Mouse (Mus musculus) liver, adult 2 months (tissue): Measurements from ENCODE around the gene Cox19. TPM values are rescaled to one million over a fixed set of nuclear protein-coding genes. Genes with fewer than 3 reads are reported as not detected.

Experiments used
- DNase-seq: peaks from one replicate; pipeline ENCODE4 v3.0.0-alpha.2; 2011; ENCODE audit warnings: low read depth, low spot score; ENCODE audit errors: extremely low read depth
- H3K27ac ChIP-seq: fragments of 200-500 bp; replicated peaks from 2 replicates; pipeline ENCODE4 v1.5.1; 2012; ENCODE audit warnings: low read depth, mild to moderate bottlenecking, control low read depth, inconsistent platforms, low read length; ENCODE audit not compliant: insufficient read depth
- H3K27me3 ChIP-seq: fragments of 200-500 bp; 2 replicates; pipeline ENCODE4 v1.6.1; 2012; ENCODE audit warnings: mild to moderate bottlenecking, moderate library complexity, low read length, inconsistent platforms; ENCODE audit not compliant: control insufficient read depth, insufficient read depth
- H3K36me3 ChIP-seq: fragments of 200-500 bp; 2 replicates; pipeline ENCODE4 v1.6.1; 2012; ENCODE audit warnings: low read length, inconsistent platforms; ENCODE audit not compliant: control insufficient read depth, insufficient read depth
- H3K4me1 ChIP-seq: fragments of 200-500 bp; 2 replicates; pipeline ENCODE4 v1.6.1; 2011; ENCODE audit warnings: low read length; ENCODE audit not compliant: control insufficient read depth, insufficient read depth
- H3K4me3 ChIP-seq: fragments of 200-500 bp; 2 replicates; pipeline ENCODE4 v1.5.1; 2011; ENCODE audit warnings: low read depth, mild to moderate bottlenecking, control low read depth, low read length, moderate library complexity; ENCODE audit not compliant: insufficient read depth
- H3K79me2 ChIP-seq: fragments of 200-500 bp; 2 replicates; pipeline ENCODE4 v1.6.1; 2012; ENCODE audit warnings: inconsistent platforms, mild to moderate bottlenecking, low read length, moderate library complexity; ENCODE audit not compliant: control insufficient read depth, insufficient read depth
- H3K9ac ChIP-seq: fragments of 200-500 bp; 2 replicates; pipeline ENCODE4 v1.6.1; 2012; ENCODE audit warnings: low read depth, mild to moderate bottlenecking, control low read depth, inconsistent platforms, low read length
- CTCF ChIP-seq: fragments of 200-500 bp; IDR thresholded peaks from 2 replicates; pipeline ENCODE4 v1.5.1; 2011; ENCODE audit warnings: low read depth, low read length, control low read depth
- POLR2A ChIP-seq: fragments of 200-500 bp; IDR thresholded peaks from 2 replicates; pipeline ENCODE4 v1.6.1; 2011; ENCODE audit warnings: low read length, control low read depth; ENCODE audit not compliant: insufficient read depth; ENCODE audit errors: extremely low read depth
- whole genome bisulfite sequencing: fragments of 180-500 bp; shearing (Covaris S2); methylation state at CpG from one replicate; pipeline ENCODE4 v1.1.7; 2018; 5-methylcytosine and 5-hydroxymethylcytosine counted together
- polyA plus RNA-seq: library from polyadenylated mRNA; depleted of rRNA; stranded (reverse); fragments of >200 nt; gene quantifications from 2 replicates; pipeline ENCODE4 v1.2.3, GENCODE M21; 2012; rRNA removed
- total RNA-seq: library from RNA; depleted of rRNA; stranded (reverse); fragments of >200 nt; gene quantifications from 2 replicates; pipeline ENCODE4 v1.2.3, GENCODE M21; 2014; rRNA removed

The Cox19 gene
- total RNA-seq, result 23.6 and 25.2 TPM in 2 replicates
- polyA plus RNA-seq, result 82.4 and 86.1 TPM in 2 replicates

GRCm38 (mm10) chr5:139351134-139351533 lies at the start of gene Cox19:
Cox19 (minus strand) TSS chr5:139351418.
- 71% methylated on average over 5 of the region's 5 CpGs for WGBS
- H3K9ac ChIP-seq, result no peak within 1 kb of the TSS
- no peaks in the 10 kb centered on the region for H3K27me3 ChIP-seq
- no peak for DNase-seq
- peaks cover 10% of the 10 kb centered on the region for H3K4me1 ChIP-seq
- TF ChIP-seq POLR2A, result no peak
- TF ChIP-seq CTCF, result no peak
- no peak within 1 kb of the TSS for H3K27ac ChIP-seq
- H3K4me3 ChIP-seq, result no peak within 1 kb of the TSS
- no peaks in the 10 kb centered on the region for H3K79me2 ChIP-seq
- H3K36me3 ChIP-seq, result no peaks in the 10 kb centered on the region

GRCm38 (mm10) chr5:139399991-139400390 lies 48.8 kb upstream of the Cox19 start:
- TF ChIP-seq CTCF, result no peak
- no peak for TF ChIP-seq POLR2A
- H3K79me2 ChIP-seq, result no peaks in the 10 kb centered on the region
- no peak overlapping the region for H3K27ac ChIP-seq
- peaks cover 8% of the 10 kb centered on the region for H3K4me1 ChIP-seq
- H3K4me3 ChIP-seq, result no peak overlapping the region
- 93% methylated on average over 14 of the region's 14 CpGs for WGBS
- no peak overlapping the region for H3K9ac ChIP-seq
- H3K27me3 ChIP-seq, result no peaks in the 10 kb centered on the region
- DNase-seq, result no peak
- H3K36me3 ChIP-seq, result no peaks in the 10 kb centered on the region

- H3K79me2 ChIP-seq, result no peaks in the 10 kb centered on the region
- TF ChIP-seq POLR2A (no peak), CTCF (no peak)
- H3K27me3 ChIP-seq, result no peaks in the 10 kb centered on the region
- H3K9ac ChIP-seq, result peak overlapping the region; percentile 2; the same call in 1 of the 2 replicates
- no peak for DNase-seq
- H3K36me3 ChIP-seq, result no peaks in the 10 kb centered on the region
- 62% methylated on average over 5 of the region's 5 CpGs for WGBS
- no peak overlapping the region for H3K4me3 ChIP-seq
- no peak overlapping the region for H3K27ac ChIP-seq
- peaks cover 8% of the 10 kb centered on the region for H3K4me1 ChIP-seq
These were observed 47.6 kb upstream of the Cox19 start for GRCm38 (mm10) chr5:139398786-139399185.

GRCm38 (mm10) chr5:139397959-139398753 lies 46.9 kb upstream of the Cox19 start:
- Histone ChIP-seq H3K79me2 (no peaks in the 10 kb centered on the region), H3K4me1 (peaks cover 8% of the 10 kb centered on the region), H3K9ac (no peak overlapping the region), H3K27me3 (no peaks in the 10 kb centered on the region), H3K27ac (peak overlapping the region; percentile 19), H3K4me3 (no peak overlapping the region), H3K36me3 (no peaks in the 10 kb centered on the region; the same call in 1 of the 2 replicates)
- TF ChIP-seq POLR2A (no peak), CTCF (peak; percentile 91)
- WGBS, result 29% methylated on average over 5 of the region's 5 CpGs
- DNase-seq, result peak; percentile 96

DNA sequence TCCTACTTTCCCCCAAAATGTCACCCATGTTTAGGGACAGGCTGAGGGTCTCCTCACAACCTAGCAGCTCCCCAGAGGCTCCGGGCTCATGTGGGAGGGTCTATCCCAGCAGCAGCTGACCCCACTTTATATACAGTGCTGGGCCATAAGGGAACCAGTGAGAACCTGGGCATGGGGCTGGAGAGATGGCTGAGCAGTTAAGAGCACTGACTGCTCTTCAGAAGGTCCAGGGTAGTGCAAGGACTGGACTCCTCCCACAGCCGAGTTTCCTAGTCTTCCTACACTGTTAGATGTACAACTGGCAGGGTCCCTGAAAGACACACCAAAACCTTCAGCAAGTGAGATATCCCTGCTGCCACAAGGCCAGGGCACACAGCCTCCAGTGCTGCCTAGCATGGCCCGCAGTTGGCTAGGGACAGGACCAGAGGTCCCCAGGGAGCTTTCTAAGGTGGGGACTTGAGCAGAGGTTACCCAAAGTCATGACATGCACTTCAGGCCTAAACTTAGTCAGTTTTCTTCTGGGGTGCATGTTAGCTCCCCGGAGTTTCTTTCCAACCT lies 46.2 kb upstream of the Cox19 start:
- no peak overlapping the region for H3K4me3 ChIP-seq
- TF ChIP-seq POLR2A (no peak), CTCF (no peak)
- WGBS, result 80% methylated on average over 4 of the region's 4 CpGs
- no peaks in the 10 kb centered on the region for H3K27me3 ChIP-seq
- H3K4me1 ChIP-seq, result peaks cover 11% of the 10 kb centered on the region
- H3K79me2 ChIP-seq, result peaks cover 4% of the 10 kb centered on the region
- H3K9ac ChIP-seq, result no peak overlapping the region
- DNase-seq, result no peak
- H3K27ac ChIP-seq, result no peak overlapping the region
- peaks cover 1% of the 10 kb centered on the region; the same call in 1 of the 2 replicates for H3K36me3 ChIP-seq

- no peak for DNase-seq
- H3K79me2 ChIP-seq, result peaks cover 16% of the 10 kb centered on the region
- no peak overlapping the region for H3K9ac ChIP-seq
- peaks cover 16% of the 10 kb centered on the region for H3K4me1 ChIP-seq
- H3K36me3 ChIP-seq, result peaks cover 3% of the 10 kb centered on the region; the same call in 1 of the 2 replicates
- H3K4me3 ChIP-seq, result no peak overlapping the region
- no peaks in the 10 kb centered on the region for H3K27me3 ChIP-seq
- WGBS, result 72% methylated on average over 4 of the region's 4 CpGs
- H3K27ac ChIP-seq, result no peak overlapping the region
- TF ChIP-seq POLR2A, result no peak
- no peak for TF ChIP-seq CTCF
These were observed 44.3 kb upstream of the Cox19 start for GRCm38 (mm10) chr5:139395528-139395927.
